Mouse (Mus musculus): ENCODE data around the gene Syngr1. TPM values are rescaled to one million over a fixed set of nuclear protein-coding genes. Genes with fewer than 3 reads are reported as not detected.

Syngr1 gene
- polyA plus RNA-seq, 1 experiment from 2014 or later: 14.9 TPM

DNA sequence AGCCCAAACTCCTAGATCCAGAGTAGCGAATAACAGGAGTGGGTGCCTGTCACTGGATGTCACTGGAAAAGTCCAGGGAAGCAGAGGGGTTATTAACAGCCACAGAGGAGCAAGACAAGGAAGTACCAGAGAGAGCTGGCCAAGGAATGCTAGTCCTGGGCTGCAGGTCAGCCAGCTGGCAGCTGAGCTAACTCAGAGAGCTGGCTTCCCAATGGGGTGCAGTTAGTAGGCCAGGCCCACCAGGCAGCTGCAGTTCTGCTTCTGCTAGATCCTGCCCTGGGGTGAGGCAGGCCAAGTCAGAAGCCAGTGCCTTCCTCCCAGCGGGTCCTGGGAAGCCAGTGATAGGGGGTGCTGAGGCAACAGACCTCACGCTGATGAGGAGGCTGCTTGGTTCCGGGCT lies 69.6 kb downstream of the Syngr1 start:
- 91% methylated on average over 4 of the region's 4 CpGs for WGBS
- Histone ChIP-seq H3K4me2 (no peak overlapping the region), H3K27ac (ENCODE audit: low read depth) (peak overlapping the region; percentile 90), H3K36me3 (ENCODE audit: insufficient read depth) (peaks cover 73% of the 10 kb centered on the region), H3K27me3 (ENCODE audit: insufficient read depth, low read length) (no peaks in the 10 kb centered on the region), H3K9ac (no peak overlapping the region), H3K4me1 (ENCODE audit: insufficient read depth) (no peaks in the 10 kb centered on the region), H3K9me3 (ENCODE audit: low read depth, low read length) (no peaks in the 10 kb centered on the region), H3K4me3 (ENCODE audit: low read depth, low read length) (no peak overlapping the region)
- ATAC-seq (ENCODE audit: insufficient read depth) (no peak), DNase-seq (no peak)
- no peak for TF ChIP-seq CTCF (IDR thresholded peaks at IDR 0.05; ENCODE audit: low read depth)

DNA sequence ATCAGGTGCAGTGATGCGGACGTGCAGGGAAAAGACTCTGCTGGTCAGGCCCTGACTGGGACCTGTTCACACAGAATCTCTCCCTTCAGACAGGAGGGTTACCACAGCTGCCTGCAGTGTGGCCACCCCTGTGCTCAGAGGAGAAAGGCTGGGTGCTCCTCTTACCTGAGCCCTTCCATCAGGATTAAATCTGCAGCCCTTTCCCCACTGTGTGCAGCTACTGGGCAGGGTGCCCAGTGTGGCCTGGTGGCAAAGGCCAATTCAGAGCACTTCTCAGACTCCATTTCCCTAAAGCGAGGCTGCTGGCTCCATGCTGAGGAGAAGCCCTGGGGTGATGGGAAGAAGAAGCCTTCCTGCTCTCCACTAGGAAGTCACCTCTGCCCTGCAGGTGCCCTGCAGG lies 70.1 kb downstream of the Syngr1 start:
- no peak for TF ChIP-seq CTCF (IDR thresholded peaks at IDR 0.05; ENCODE audit: low read depth)
- ATAC-seq (ENCODE audit: insufficient read depth): no peak
- Histone ChIP-seq H3K36me3 (ENCODE audit: insufficient read depth) (peaks cover 68% of the 10 kb centered on the region), H3K9me3 (ENCODE audit: low read depth, low read length) (no peaks in the 10 kb centered on the region), H3K4me1 (ENCODE audit: insufficient read depth) (no peaks in the 10 kb centered on the region), H3K4me2 (no peak overlapping the region), H3K9ac (no peak overlapping the region), H3K4me3 (ENCODE audit: low read depth, low read length) (no peak overlapping the region), H3K27me3 (ENCODE audit: insufficient read depth, low read length) (no peaks in the 10 kb centered on the region), H3K27ac (ENCODE audit: low read depth) (no peak overlapping the region)
- 95% methylated on average over 3 of the region's 3 CpGs for WGBS
- no peak for DNase-seq

DNA sequence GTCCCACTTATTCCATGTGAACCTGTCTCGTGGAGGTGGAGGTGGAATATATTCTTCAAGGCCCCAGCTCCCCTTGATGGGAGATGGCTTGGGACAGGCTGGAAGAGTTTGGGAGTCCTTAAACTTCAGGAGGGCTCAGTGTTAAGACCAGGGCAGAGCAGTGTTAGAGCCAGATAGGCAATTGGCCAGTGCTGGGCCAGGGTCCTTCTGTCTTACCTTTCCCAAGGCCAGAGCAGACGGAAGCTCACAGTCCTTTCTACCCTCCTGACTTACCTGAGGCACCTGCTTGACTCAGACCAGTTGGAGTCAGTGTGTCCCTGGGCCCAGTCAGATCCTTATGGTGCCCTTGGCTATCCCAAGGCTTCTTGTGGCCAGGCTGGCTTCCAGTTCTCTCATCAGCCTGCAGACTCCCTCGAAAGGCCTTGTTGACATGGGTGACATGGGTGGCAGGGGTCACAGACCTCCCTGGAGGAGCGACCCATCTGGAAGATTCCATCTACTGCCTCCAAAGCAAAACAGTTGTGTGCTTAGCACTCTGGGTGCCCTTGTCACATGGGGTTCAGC lies 71.3 kb downstream of the Syngr1 start:
- TF ChIP-seq CTCF (IDR thresholded peaks at IDR 0.05; ENCODE audit: low read depth): no peak
- Histone ChIP-seq H3K9ac (no peak overlapping the region), H3K36me3 (ENCODE audit: insufficient read depth) (peaks cover 55% of the 10 kb centered on the region), H3K4me3 (ENCODE audit: low read depth, low read length) (no peak overlapping the region), H3K27ac (ENCODE audit: low read depth) (no peak overlapping the region), H3K4me2 (no peak overlapping the region), H3K9me3 (ENCODE audit: low read depth, low read length) (no peaks in the 10 kb centered on the region), H3K27me3 (ENCODE audit: insufficient read depth, low read length) (no peaks in the 10 kb centered on the region), H3K4me1 (ENCODE audit: insufficient read depth) (no peaks in the 10 kb centered on the region)
- no peak for ATAC-seq (ENCODE audit: insufficient read depth)
- no peak for DNase-seq
- WGBS: 68% methylated on average over 4 of the region's 4 CpGs

DNA sequence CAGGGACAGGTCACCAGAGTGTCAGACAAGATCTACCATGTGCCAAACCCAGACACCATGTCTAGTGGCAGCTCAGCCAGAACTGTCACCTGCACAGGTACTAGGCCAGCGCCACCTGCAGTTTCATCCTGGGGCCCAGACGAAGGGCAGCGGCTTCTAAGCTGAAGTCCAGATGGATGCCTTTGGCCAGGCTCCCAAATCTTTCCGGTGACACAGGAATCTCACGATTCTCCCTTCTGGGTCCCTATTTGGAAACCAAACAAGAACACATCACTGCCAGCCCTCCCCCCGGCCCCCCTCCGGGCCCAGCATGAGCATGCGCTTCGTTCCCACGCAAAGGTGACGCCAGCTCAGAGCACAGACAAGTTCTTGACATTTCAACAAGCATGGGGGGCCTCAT lies 72.1 kb downstream of the Syngr1 start:
- Histone ChIP-seq H3K9ac (no peak overlapping the region; the same call in 1 of the 2 replicates), H3K27ac (ENCODE audit: low read depth) (no peak overlapping the region), H3K4me3 (ENCODE audit: low read depth, low read length) (no peak overlapping the region), H3K27me3 (ENCODE audit: insufficient read depth, low read length) (no peaks in the 10 kb centered on the region), H3K9me3 (ENCODE audit: low read depth, low read length) (no peaks in the 10 kb centered on the region), H3K4me1 (ENCODE audit: insufficient read depth) (no peaks in the 10 kb centered on the region), H3K36me3 (ENCODE audit: insufficient read depth) (peaks cover 47% of the 10 kb centered on the region), H3K4me2 (no peak overlapping the region)
- WGBS: 65% methylated on average over 11 of the region's 11 CpGs
- ATAC-seq (ENCODE audit: insufficient read depth) (no peak), DNase-seq (peak; percentile 27)
- 0 out of 2 replicates have a peak, but pooled peaks have one; percentile 10 for TF ChIP-seq CTCF (IDR thresholded peaks at IDR 0.05; ENCODE audit: low read depth)

DNA sequence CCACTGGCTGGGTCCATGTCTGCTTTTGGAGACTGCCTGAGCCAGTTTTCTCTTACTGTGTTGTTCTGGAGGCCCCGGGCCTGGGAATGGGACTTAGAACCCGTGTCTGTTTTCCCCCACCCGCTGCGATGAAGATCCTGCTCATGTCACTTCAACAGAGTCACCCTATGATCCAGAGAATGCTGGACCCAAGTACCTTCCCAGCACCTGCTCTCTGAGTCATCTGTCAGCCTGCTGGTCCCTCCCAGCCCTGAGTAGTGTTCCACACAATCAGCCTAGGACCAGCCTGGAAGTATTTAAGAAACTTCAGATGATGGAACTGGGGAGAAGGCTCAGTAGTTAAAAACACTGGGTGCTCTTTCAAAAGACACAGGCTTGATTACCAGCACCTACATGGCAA lies 72.6 kb downstream of the Syngr1 start:
- no peak overlapping the region for H3K4me3 ChIP-seq (ENCODE audit: low read depth, low read length)

DNA sequence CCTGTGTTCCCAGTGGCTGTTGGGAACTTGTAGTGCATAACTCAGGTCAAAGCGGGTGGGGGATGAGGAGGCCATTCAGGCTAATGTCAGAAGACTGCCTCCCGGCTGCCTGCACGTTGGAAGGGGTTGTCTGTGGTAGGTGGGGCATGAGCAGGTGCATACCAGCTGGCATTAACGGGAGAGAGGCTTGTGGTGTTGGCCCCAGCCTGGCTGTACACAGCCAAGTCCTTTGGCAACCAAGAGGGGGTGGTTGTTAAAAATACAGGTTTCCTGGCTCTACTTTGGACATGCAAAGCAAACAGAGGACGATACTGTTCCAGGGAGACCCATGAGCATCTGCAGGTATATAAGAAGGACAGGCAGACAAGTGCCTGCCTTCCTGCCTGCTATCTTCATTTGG lies 74.3 kb downstream of the Syngr1 start:
- Histone ChIP-seq H3K36me3 (ENCODE audit: insufficient read depth) (peaks cover 27% of the 10 kb centered on the region), H3K9me3 (ENCODE audit: low read depth, low read length) (no peaks in the 10 kb centered on the region), H3K4me1 (ENCODE audit: insufficient read depth) (no peaks in the 10 kb centered on the region), H3K4me3 (ENCODE audit: low read depth, low read length) (no peak overlapping the region), H3K4me2 (no peak overlapping the region), H3K9ac (no peak overlapping the region), H3K27ac (ENCODE audit: low read depth) (no peak overlapping the region), H3K27me3 (ENCODE audit: insufficient read depth, low read length) (no peaks in the 10 kb centered on the region)
- WGBS: 37% methylated on average over 5 of the region's 5 CpGs
- ATAC-seq (ENCODE audit: insufficient read depth) (no peak), DNase-seq (no peak)
- no peak for TF ChIP-seq CTCF (IDR thresholded peaks at IDR 0.05; ENCODE audit: low read depth)

More for the DNA sequence above, 72.6 kb downstream of the Syngr1 start:
- TF ChIP-seq CTCF (IDR thresholded peaks at IDR 0.05; ENCODE audit: low read depth): no peak
- ATAC-seq (ENCODE audit: insufficient read depth): no peak
- Histone ChIP-seq H3K9ac (no peak overlapping the region), H3K4me2 (no peak overlapping the region), H3K27ac (ENCODE audit: low read depth) (no peak overlapping the region), H3K36me3 (ENCODE audit: insufficient read depth) (peaks cover 43% of the 10 kb centered on the region), H3K4me1 (ENCODE audit: insufficient read depth) (no peaks in the 10 kb centered on the region), H3K27me3 (ENCODE audit: insufficient read depth, low read length) (no peaks in the 10 kb centered on the region), H3K9me3 (ENCODE audit: low read depth, low read length) (no peaks in the 10 kb centered on the region)
- WGBS: 82% methylated on average over 4 of the region's 4 CpGs
- DNase-seq: no peak

Small RNA genes within 50 kb of the gene (microRNA-seq; reads per million reads assigned to microRNA genes)
- gene Snord43 (ENCODE audit: borderline number of aligned reads): 37.5 reads per million, percentile 39 among the genes with 10 or more reads in this experiment

Other genes starting within 250 kb of the Syngr1 start
- 19.8 and 23.2 TPM in 2 replicates for gene Apobec3, start 199.7 kb upstream of the Syngr1 start, polyA plus RNA-seq (2014; fragmentation: Nextera tagmentation; extraction: Ambion mirVana)
- gene Cbx7, start 120.2 kb upstream of the Syngr1 start, polyA plus RNA-seq (2014; fragmentation: Nextera tagmentation; extraction: Ambion mirVana): 2.3 TPM in 2 replicates
- gene Pdgfb, start 76.4 kb upstream of the Syngr1 start, polyA plus RNA-seq (2014; fragmentation: Nextera tagmentation; extraction: Ambion mirVana): 11.6 and 13.0 TPM in 2 replicates
- gene Rpl3, start 534 bp downstream of the Syngr1 start, polyA plus RNA-seq (2014; fragmentation: Nextera tagmentation; extraction: Ambion mirVana): 1,315 and 1,365 TPM in 2 replicates
- 32.5 and 34.2 TPM in 2 replicates for gene Tab1, start 41.8 kb downstream of the Syngr1 start, polyA plus RNA-seq (2014; fragmentation: Nextera tagmentation; extraction: Ambion mirVana)
- 6.1 and 7.7 TPM in 2 replicates for gene Mgat3, start 82.4 kb downstream of the Syngr1 start, polyA plus RNA-seq (2014; fragmentation: Nextera tagmentation; extraction: Ambion mirVana)
- gene Mief1, start 142.7 kb downstream of the Syngr1 start, polyA plus RNA-seq (2014; fragmentation: Nextera tagmentation; extraction: Ambion mirVana): 31.7 and 32.9 TPM in 2 replicates
- gene AC140267.1, start 144.5 kb downstream of the Syngr1 start, polyA plus RNA-seq (2014; fragmentation: Nextera tagmentation; extraction: Ambion mirVana): not detected in 2 replicates
- gene Atf4, start 163.8 kb downstream of the Syngr1 start, polyA plus RNA-seq (2014; fragmentation: Nextera tagmentation; extraction: Ambion mirVana): 115 and 136 TPM in 2 replicates
- gene Rps19bp1, start 173.0 kb downstream of the Syngr1 start, polyA plus RNA-seq (2014; fragmentation: Nextera tagmentation; extraction: Ambion mirVana): 56.4 and 61.0 TPM in 2 replicates
- gene Cacna1i, start 195.9 kb downstream of the Syngr1 start, polyA plus RNA-seq (2014; fragmentation: Nextera tagmentation; extraction: Ambion mirVana): not detected in 2 replicates

Measured in lung, embryonic 14.5 days (tissue).